Mouse (Mus musculus): ENCODE data around the gene Bend3. TPM values are rescaled to one million over a fixed set of nuclear protein-coding genes. Genes with fewer than 3 reads are reported as not detected.

Bend3 gene
- polyA plus RNA-seq, 1 experiment from 2014 or later = 0.86 TPM

DNA sequence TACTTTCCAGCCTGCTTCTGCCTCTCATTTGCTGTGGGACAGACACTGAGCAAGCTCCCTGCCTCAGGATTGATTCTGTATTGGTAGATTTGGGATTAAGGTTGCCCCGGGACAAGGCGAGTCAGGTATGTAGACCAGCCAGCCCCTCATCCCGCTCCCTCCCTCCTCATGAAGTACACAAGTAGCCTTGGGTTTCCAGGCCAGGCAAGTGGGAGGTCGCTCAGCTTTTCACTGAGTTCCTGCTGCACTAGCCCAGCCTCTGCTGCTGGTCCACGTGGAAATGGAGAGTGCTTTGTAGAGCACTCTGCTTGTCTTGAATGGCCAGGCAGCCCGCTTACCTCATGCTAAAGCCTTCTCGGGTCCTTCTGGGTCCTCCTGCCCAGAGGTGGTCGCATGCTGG, 11.4 kb downstream of the Bend3 start:
- no peak overlapping the region for H3K9ac ChIP-seq (ENCODE audit: low read depth, low read length)
- peak overlapping the region; percentile 28; the same call in 1 of the 2 replicates for H3K27ac ChIP-seq (ENCODE audit: low read depth, low read length)
- H3K36me3 ChIP-seq (ENCODE audit: control insufficient read depth, insufficient read depth) = no peaks in the 10 kb centered on the region; the same call in 1 of the 2 replicates
- no peaks in the 10 kb centered on the region for H3K9me3 ChIP-seq (ENCODE audit: control insufficient read depth)
- TF ChIP-seq CTCF (IDR thresholded peaks at IDR 0.05; ENCODE audit: low read depth) = no peak
- 0 out of 2 replicates have a peak, but pooled peaks cover 5% of the 10 kb centered on the region for H3K4me1 ChIP-seq (replicated peaks; ENCODE audit: control insufficient read depth, insufficient read depth, low read length)
- H3K27me3 ChIP-seq (replicated peaks; ENCODE audit: control insufficient read depth, insufficient read depth, low read length) = no peaks in the 10 kb centered on the region
- 67% methylated on average over 8 of the region's 8 CpGs for WGBS
- ATAC-seq = no peak
- H3K4me2 ChIP-seq (replicated peaks; ENCODE audit: low read depth) = peak overlapping the region; percentile 14; the same call in 1 of the 2 replicates
- no peak overlapping the region for H3K4me3 ChIP-seq (ENCODE audit: low read depth, low read length)

DNA sequence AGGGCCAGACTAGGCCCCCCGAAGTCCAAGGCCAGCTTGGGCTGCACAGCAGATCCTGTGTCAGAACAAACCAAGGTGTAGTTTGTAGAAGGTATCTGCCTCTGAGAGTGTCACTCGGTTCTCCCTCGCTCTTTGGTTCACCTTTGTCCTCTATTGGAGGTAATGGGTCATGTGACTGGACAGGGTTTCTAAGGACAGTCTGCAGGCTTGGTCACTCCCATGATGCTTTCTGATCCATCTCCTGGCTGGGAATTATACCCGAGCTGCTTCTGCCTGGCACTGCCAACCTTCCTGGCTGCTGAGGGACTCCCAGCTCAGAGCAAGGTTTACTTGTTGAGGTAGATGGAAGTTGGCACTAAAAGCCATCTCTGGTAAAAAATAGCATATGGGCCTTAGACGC, 12.2 kb downstream of the Bend3 start:
- Histone ChIP-seq H3K9ac (ENCODE audit: low read depth, low read length) (no peak overlapping the region), H3K36me3 (ENCODE audit: control insufficient read depth, insufficient read depth) (peaks cover 8% of the 10 kb centered on the region; the same call in 1 of the 2 replicates), H3K4me3 (ENCODE audit: low read depth, low read length) (no peak overlapping the region), H3K27ac (ENCODE audit: low read depth, low read length) (0 out of 2 replicates have a peak overlapping the region, but pooled peaks have one; percentile 28), H3K4me1 (replicated peaks; ENCODE audit: control insufficient read depth, insufficient read depth, low read length) (0 out of 2 replicates have a peak, but pooled peaks cover 5% of the 10 kb centered on the region), H3K9me3 (ENCODE audit: control insufficient read depth) (no peaks in the 10 kb centered on the region), H3K4me2 (replicated peaks; ENCODE audit: low read depth) (peak overlapping the region; percentile 14), H3K27me3 (replicated peaks; ENCODE audit: control insufficient read depth, insufficient read depth, low read length) (no peaks in the 10 kb centered on the region)
- ATAC-seq = peak; percentile 74
- TF ChIP-seq CTCF (IDR thresholded peaks at IDR 0.05; ENCODE audit: low read depth) = no peak
- 48% methylated on average over 5 of the region's 5 CpGs for WGBS

DNA sequence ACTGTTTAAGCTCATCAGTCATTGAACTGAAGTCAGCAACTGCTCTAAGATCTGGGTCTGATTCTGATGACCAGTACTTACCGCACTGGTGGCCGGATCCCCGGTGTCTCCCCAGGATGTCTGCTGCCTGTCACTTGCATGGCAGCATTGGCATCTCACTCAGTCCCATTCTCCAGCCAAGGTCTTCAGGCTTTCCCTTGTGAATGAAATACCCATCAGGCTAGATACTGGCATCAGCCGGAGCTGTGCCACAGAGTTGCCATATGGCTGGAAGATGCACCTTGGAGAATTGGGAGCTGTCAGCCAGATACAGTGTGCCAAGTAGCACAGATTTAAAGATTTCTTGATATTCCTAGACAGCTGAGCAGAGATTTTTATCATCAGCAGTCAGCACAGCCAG, 24.0 kb downstream of the Bend3 start:
- no peak overlapping the region for H3K4me2 ChIP-seq (replicated peaks; ENCODE audit: low read depth)
- no peaks in the 10 kb centered on the region for H3K9me3 ChIP-seq (ENCODE audit: control insufficient read depth)
- H3K9ac ChIP-seq (ENCODE audit: low read depth, low read length) = no peak overlapping the region
- no peak for ATAC-seq
- no peak overlapping the region for H3K4me3 ChIP-seq (ENCODE audit: low read depth, low read length)
- TF ChIP-seq CTCF (IDR thresholded peaks at IDR 0.05; ENCODE audit: low read depth) = no peak
- H3K27ac ChIP-seq (ENCODE audit: low read depth, low read length) = no peak overlapping the region
- peaks cover 6% of the 10 kb centered on the region; the same call in 1 of the 2 replicates for H3K36me3 ChIP-seq (ENCODE audit: control insufficient read depth, insufficient read depth)
- H3K27me3 ChIP-seq (replicated peaks; ENCODE audit: control insufficient read depth, insufficient read depth, low read length) = no peaks in the 10 kb centered on the region
- H3K4me1 ChIP-seq (replicated peaks; ENCODE audit: control insufficient read depth, insufficient read depth, low read length) = no peaks in the 10 kb centered on the region
- 94% methylated on average over 4 of the region's 4 CpGs for WGBS

DNA sequence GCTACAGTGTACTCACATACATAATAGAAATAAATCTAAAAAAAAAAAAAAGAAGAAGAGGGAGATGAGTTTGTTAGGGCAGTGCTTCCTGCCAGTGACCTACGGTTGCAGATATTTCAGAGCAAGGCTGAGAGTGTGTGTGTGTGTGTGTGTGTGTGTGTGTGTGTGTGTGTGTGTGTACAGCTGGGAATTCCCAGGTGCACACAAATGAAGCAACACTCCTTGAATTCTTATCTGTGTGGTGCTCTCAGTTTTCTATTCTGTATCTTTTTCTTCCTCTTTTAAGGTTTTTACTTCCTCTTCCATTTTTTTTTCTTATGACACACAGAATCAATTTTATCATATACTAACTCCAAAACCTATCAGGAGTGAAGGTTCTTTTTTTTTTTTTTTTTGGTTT, 25.7 kb downstream of the Bend3 start:
- Histone ChIP-seq H3K9ac (ENCODE audit: low read depth, low read length) (no peak overlapping the region), H3K27ac (ENCODE audit: low read depth, low read length) (no peak overlapping the region), H3K36me3 (ENCODE audit: control insufficient read depth, insufficient read depth) (peaks cover 6% of the 10 kb centered on the region; the same call in 1 of the 2 replicates), H3K9me3 (ENCODE audit: control insufficient read depth) (no peaks in the 10 kb centered on the region), H3K4me2 (replicated peaks; ENCODE audit: low read depth) (no peak overlapping the region), H3K4me3 (ENCODE audit: low read depth, low read length) (no peak overlapping the region), H3K4me1 (replicated peaks; ENCODE audit: control insufficient read depth, insufficient read depth, low read length) (no peaks in the 10 kb centered on the region), H3K27me3 (replicated peaks; ENCODE audit: control insufficient read depth, insufficient read depth, low read length) (no peaks in the 10 kb centered on the region)
- ATAC-seq = no peak
- 48% methylated on average over 1 of the region's 1 CpGs for WGBS
- TF ChIP-seq CTCF (IDR thresholded peaks at IDR 0.05; ENCODE audit: low read depth) = no peak

DNA sequence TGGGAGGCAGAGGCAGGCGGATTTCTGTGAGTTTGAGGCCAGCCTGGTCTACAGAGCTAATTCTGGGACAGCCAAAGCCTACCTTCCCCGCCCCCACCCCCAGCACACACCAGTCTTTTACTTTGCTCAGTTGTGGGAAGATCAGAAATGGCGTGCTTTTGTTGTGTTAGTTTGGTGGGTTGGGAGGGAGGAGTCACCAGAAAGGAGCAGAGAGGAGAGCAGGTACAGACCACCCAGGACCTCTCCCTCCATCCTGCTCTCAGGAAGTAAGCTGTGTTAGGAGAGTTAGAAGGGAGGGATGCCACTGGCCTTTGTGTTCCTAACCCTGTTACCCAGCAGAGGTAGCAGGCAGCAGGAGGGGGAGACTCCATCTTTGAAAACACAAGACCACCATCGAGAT, 28.4 kb downstream of the Bend3 start:
- Histone ChIP-seq H3K4me3 (ENCODE audit: low read depth, low read length) (no peak overlapping the region), H3K9ac (ENCODE audit: low read depth, low read length) (no peak overlapping the region), H3K9me3 (ENCODE audit: control insufficient read depth) (no peaks in the 10 kb centered on the region), H3K4me2 (replicated peaks; ENCODE audit: low read depth) (no peak overlapping the region), H3K27me3 (replicated peaks; ENCODE audit: control insufficient read depth, insufficient read depth, low read length) (no peaks in the 10 kb centered on the region), H3K36me3 (ENCODE audit: control insufficient read depth, insufficient read depth) (peaks cover 22% of the 10 kb centered on the region), H3K4me1 (replicated peaks; ENCODE audit: control insufficient read depth, insufficient read depth, low read length) (no peaks in the 10 kb centered on the region), H3K27ac (ENCODE audit: low read depth, low read length) (no peak overlapping the region)
- no peak for ATAC-seq
- WGBS = 75% methylated on average over 4 of the region's 4 CpGs
- TF ChIP-seq CTCF (IDR thresholded peaks at IDR 0.05; ENCODE audit: low read depth) = no peak

DNA sequence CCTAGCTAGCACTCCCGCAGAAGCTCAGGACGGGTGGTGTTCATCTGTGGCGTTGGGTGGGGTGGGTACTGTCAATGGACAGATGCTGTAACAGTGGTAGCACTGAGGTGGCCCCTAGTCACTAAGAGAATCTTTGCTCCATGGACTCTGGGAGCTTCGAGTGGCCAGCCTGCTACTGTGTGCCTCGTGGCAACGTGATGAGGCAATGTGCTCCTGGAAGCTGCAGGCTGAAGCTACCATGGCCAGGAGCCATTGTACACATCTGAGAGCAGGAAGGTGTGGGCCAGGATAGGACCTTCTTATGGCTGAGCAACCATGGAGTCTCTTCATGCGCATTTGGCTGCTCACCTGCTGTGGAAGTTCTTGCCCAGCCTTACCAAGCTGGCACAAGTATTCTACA, 30.6 kb downstream of the Bend3 start:
- H3K9me3 ChIP-seq (ENCODE audit: control insufficient read depth) = no peaks in the 10 kb centered on the region
- no peak for ATAC-seq
- H3K27ac ChIP-seq (ENCODE audit: low read depth, low read length) = no peak overlapping the region
- no peak overlapping the region for H3K4me2 ChIP-seq (replicated peaks; ENCODE audit: low read depth)
- no peak overlapping the region for H3K4me3 ChIP-seq (ENCODE audit: low read depth, low read length)
- no peaks in the 10 kb centered on the region for H3K4me1 ChIP-seq (replicated peaks; ENCODE audit: control insufficient read depth, insufficient read depth, low read length)
- H3K36me3 ChIP-seq (ENCODE audit: control insufficient read depth, insufficient read depth) = peaks cover 25% of the 10 kb centered on the region
- WGBS = 97% methylated on average over 7 of the region's 7 CpGs
- H3K9ac ChIP-seq (ENCODE audit: low read depth, low read length) = no peak overlapping the region
- TF ChIP-seq CTCF (IDR thresholded peaks at IDR 0.05; ENCODE audit: low read depth) = no peak
- no peaks in the 10 kb centered on the region for H3K27me3 ChIP-seq (replicated peaks; ENCODE audit: control insufficient read depth, insufficient read depth, low read length)

DNA sequence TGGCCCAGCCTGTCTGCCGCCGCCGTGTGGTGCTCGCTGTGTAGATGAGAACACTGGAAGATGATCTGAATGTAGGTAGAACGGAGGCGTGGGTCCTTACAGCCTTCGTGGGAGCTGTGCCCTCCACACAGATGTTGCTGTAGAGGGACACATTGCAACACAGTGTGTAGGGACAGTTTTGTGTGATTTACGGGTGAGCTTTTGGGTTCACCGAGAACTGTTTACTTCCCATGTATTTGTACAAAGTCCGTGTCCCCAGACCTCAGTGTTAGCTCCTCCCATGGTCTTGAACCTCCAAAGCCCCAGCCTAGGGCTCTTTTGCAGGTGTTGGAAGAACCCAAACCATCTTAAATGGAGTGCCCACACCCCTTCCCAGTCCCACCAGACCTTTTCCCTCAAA, 34.3 kb downstream of the Bend3 start:
- Histone ChIP-seq H3K4me2 (replicated peaks; ENCODE audit: low read depth) (no peak overlapping the region), H3K36me3 (ENCODE audit: control insufficient read depth, insufficient read depth) (peaks cover 25% of the 10 kb centered on the region), H3K4me1 (replicated peaks; ENCODE audit: control insufficient read depth, insufficient read depth, low read length) (peaks cover 3% of the 10 kb centered on the region), H3K27ac (ENCODE audit: low read depth, low read length) (no peak overlapping the region), H3K9ac (ENCODE audit: low read depth, low read length) (no peak overlapping the region), H3K9me3 (ENCODE audit: control insufficient read depth) (no peaks in the 10 kb centered on the region), H3K27me3 (replicated peaks; ENCODE audit: control insufficient read depth, insufficient read depth, low read length) (no peaks in the 10 kb centered on the region), H3K4me3 (ENCODE audit: low read depth, low read length) (no peak overlapping the region)
- ATAC-seq = no peak
- no peak for TF ChIP-seq CTCF (IDR thresholded peaks at IDR 0.05; ENCODE audit: low read depth)
- 85% methylated on average over 10 of the region's 10 CpGs for WGBS
